Mouse (Mus musculus): ENCODE results near the gene Mea1. TPM values are rescaled to one million over a fixed set of nuclear protein-coding genes. Genes with fewer than 3 reads are reported as not detected.

The Mea1 gene
- total RNA-seq, 2 experiments from 2014 or later: 98.2 to 103 TPM

Other genes with a start within 250 kb of the Mea1 start
- gene Crip3, start 249.9 kb upstream of the Mea1 start, total RNA-seq (2021): 1 to 10 TPM; 2.8 to 4.1 TPM
- gene Slc22a7, start 240.3 kb upstream of the Mea1 start, total RNA-seq (2021): under 1 TPM; 0.19 to 0.39 TPM
- gene Ttbk1, start 191.1 kb upstream of the Mea1 start, total RNA-seq (2021): 100 to 1,000 TPM; 123 to 125 TPM
- 1 to 10 TPM; 5.7 TPM for gene Dnph1, start 182.1 kb upstream of the Mea1 start, total RNA-seq (2021)
- 10 to 100 TPM; 42.7 to 43.9 TPM for gene Cul9, start 132.4 kb upstream of the Mea1 start, total RNA-seq (2021)
- 10 to 100 TPM; 62.7 to 65.5 TPM for gene Srf, start 122.6 kb upstream of the Mea1 start, total RNA-seq (2021)
- gene Ptk7, start 49.3 kb upstream of the Mea1 start, total RNA-seq (2021): 10 to 100 TPM; 11.2 to 11.4 TPM
- 10 to 100 TPM; 15.1 to 16.7 TPM for gene Klc4, start 32.8 kb upstream of the Mea1 start, total RNA-seq (2021)
- gene Mrpl2, start 32.6 kb upstream of the Mea1 start, total RNA-seq (2021): 10 to 100 TPM; 51.1 to 54.3 TPM
- gene Cul7, start 28.5 kb upstream of the Mea1 start, total RNA-seq (2021): 10 to 100 TPM; 23.8 to 24.4 TPM
- 10 to 100 TPM; 12.5 to 15.7 TPM for gene Rrp36, start 4.4 kb upstream of the Mea1 start, total RNA-seq (2021)
- 100 to 1,000 TPM; 174 to 176 TPM for gene Klhdc3, start 2.1 kb downstream of the Mea1 start, total RNA-seq (2021)
- 10 to 100 TPM; 88.1 to 92.2 TPM for gene Ppp2r5d, start 26.3 kb downstream of the Mea1 start, total RNA-seq (2021)
- 10 to 100 TPM; 32.0 to 36.8 TPM for gene Pex6, start 32.7 kb downstream of the Mea1 start, total RNA-seq (2021)
- under 1 TPM; 0.76 to 0.98 TPM for gene Gnmt, start 50.4 kb downstream of the Mea1 start, total RNA-seq (2021)
- gene Cnpy3, start 73.4 kb downstream of the Mea1 start, total RNA-seq (2021): 10 to 100 TPM; 53.9 to 57.2 TPM
- under 1 TPM in 1 of 2 experiments, not detected in 1; 0.31 TPM for gene Ptcra, start 84.9 kb downstream of the Mea1 start, total RNA-seq (2021)
- gene 2310039H08Rik, start 93.8 kb downstream of the Mea1 start, total RNA-seq (2021): 10 to 100 TPM; 12.0 to 12.5 TPM
- gene Rpl7l1, start 103.9 kb downstream of the Mea1 start, total RNA-seq (2021): 10 to 100 TPM; 47.5 to 48.7 TPM
- 10 to 100 TPM; 38.6 to 43.7 TPM for gene Bicral, start 179.7 kb downstream of the Mea1 start, total RNA-seq (2021)
- gene Tbcc, start 211.9 kb downstream of the Mea1 start, total RNA-seq (2021): 10 to 100 TPM; 36.4 to 38.2 TPM
- gene Prph2, start 231.7 kb downstream of the Mea1 start, total RNA-seq (2021): not detected

Measured in layer of hippocampus, postnatal 14 days (tissue).